Mouse (Mus musculus) ES-E14 (cell line): ENCODE measurements around the gene Tubb4a. TPM values are rescaled to one million over a fixed set of nuclear protein-coding genes. Genes with fewer than 3 reads are reported as not detected.

ENCODE experiments used
- DNase-seq: peaks from one replicate; pipeline ENCODE4 v3.0.0-alpha.2; 2013; ENCODE audit warnings: low read depth, low spot score
- H3K27ac ChIP-seq: 2 replicates; pipeline ENCODE4 v1.5.1; 2012; ENCODE audit warnings: low read depth, mild to moderate bottlenecking, low read length, moderate library complexity, mixed read lengths; ENCODE audit not compliant: poor library complexity, insufficient read depth, severe bottlenecking
- H3K36me3 ChIP-seq: 2 replicates; pipeline ENCODE4 v1.6.1; 2012; ENCODE audit warnings: mild to moderate bottlenecking, low read length, moderate library complexity, mixed read lengths; ENCODE audit not compliant: control insufficient read depth, poor library complexity, insufficient read depth, severe bottlenecking
- H3K4me1 ChIP-seq, 2 experiments: fragments of 150-350 bp in 1 of 2; sonication (generic) in 1 of 2; 2 replicates each; pipeline ENCODE4 v1.6.1; 2012; ENCODE audit warnings: low read length in 2 of 2, mild to moderate bottlenecking in 1 of 2, mixed read lengths in 1 of 2; ENCODE audit not compliant: control insufficient read depth in 2 of 2, insufficient read depth in 2 of 2, poor library complexity in 1 of 2
- H3K4me3 ChIP-seq, 2 experiments: fragments of 150-350 bp in 1 of 2; sonication (generic) in 1 of 2; 2 replicates each; pipeline ENCODE4 v1.5.1; 2012; ENCODE audit warnings: low read length in 2 of 2, low read depth in 1 of 2, mild to moderate bottlenecking in 1 of 2, mixed read lengths in 1 of 2; ENCODE audit not compliant: insufficient read depth in 1 of 2, poor library complexity in 1 of 2, severe bottlenecking in 1 of 2
- H3K9ac ChIP-seq: 2 replicates; pipeline ENCODE4 v1.6.1; 2012; ENCODE audit warnings: low read depth, mild to moderate bottlenecking, low read length, mixed read lengths; ENCODE audit not compliant: poor library complexity, insufficient read depth, severe bottlenecking
- H3K9me3 ChIP-seq: fragments of 150-350 bp; sonication (generic); 2 replicates; pipeline ENCODE4 v1.6.1; 2012; ENCODE audit warnings: low read depth, mild to moderate bottlenecking, low read length; ENCODE audit not compliant: control insufficient read depth, insufficient read depth
- CHD2 ChIP-seq: IDR thresholded peaks from 2 replicates; pipeline ENCODE4 v1.6.1; 2014; ENCODE audit warnings: mild to moderate bottlenecking, low read depth, low read length, inconsistent platforms
- HCFC1 ChIP-seq: IDR thresholded peaks from 2 replicates; pipeline ENCODE4 v1.6.1; 2012; ENCODE audit warnings: low read length, inconsistent platforms, borderline replicate concordance; ENCODE audit not compliant: insufficient read depth
- MAFK ChIP-seq: IDR thresholded peaks from 2 replicates; pipeline ENCODE4 v1.6.1; 2014; ENCODE audit warnings: mild to moderate bottlenecking, low read depth, low read length, inconsistent platforms; ENCODE audit not compliant: insufficient read depth
- ZC3H11A ChIP-seq: IDR thresholded peaks from 2 replicates; pipeline ENCODE4 v1.6.1; 2012; ENCODE audit warnings: low read depth, mild to moderate bottlenecking, inconsistent platforms, low read length, borderline replicate concordance
- ZNF384 ChIP-seq: IDR thresholded peaks from 2 replicates; pipeline ENCODE4 v1.6.1; 2012; ENCODE audit warnings: low read depth, low read length, inconsistent platforms
- in situ Hi-C, 2 experiments: fragments of 600-800 bp; cut with MboI; formaldehyde crosslinking; loops; one replicate each; pipeline ENCODE4 v1.15.1; 2025; ENCODE audit warnings: low sequenced_read_pairs in 2 of 2, inconsistent platforms in 1 of 2; ENCODE audit not compliant: unreplicated experiment in 2 of 2
- total RNA-seq: library from RNA; depleted of rRNA; stranded (reverse); fragments of 300-350 nt; gene quantifications from 2 replicates; pipeline ENCODE4 v1.2.3, GENCODE M21; 2012

The Tubb4a gene
- total RNA-seq, 1 experiment: 0.89 TPM

- Histone ChIP-seq H3K4me3 (no peak overlapping the region), H3K9me3 (no peaks in the 10 kb centered on the region), H3K36me3 (no peaks in the 10 kb centered on the region), H3K9ac (no peak overlapping the region), H3K27ac (no peak overlapping the region), H3K4me1 (peaks cover 0 to 4% of the 10 kb centered on the region in 2 experiments; a peak in 1 of 4 replicates)
- no peak for DNase-seq
- TF ChIP-seq ZC3H11A (no peak), ZNF384 (no peak), CHD2 (no peak), MAFK (no peak)
- in situ Hi-C loops: no loop called here
Measured at GRCm38 (mm10) chr17:57085970-57086757, 1.4 kb downstream of the Tubb4a start.

GRCm38 (mm10) chr17:57082481-57082880 is 5.1 kb downstream of the Tubb4a start:
- H3K9ac ChIP-seq: no peak overlapping the region
- no peak for DNase-seq
- peaks cover 0 to 11% of the 10 kb centered on the region in 2 experiments; a peak in 2 of 4 replicates for H3K4me1 ChIP-seq
- no peaks in the 10 kb centered on the region for H3K36me3 ChIP-seq
- in situ Hi-C loops: no loop called here
- no peak overlapping the region for H3K4me3 ChIP-seq
- TF ChIP-seq ZNF384 (no peak), HCFC1 (no peak), ZC3H11A (no peak)
- no peak overlapping the region for H3K27ac ChIP-seq
- no peaks in the 10 kb centered on the region for H3K9me3 ChIP-seq

- Histone ChIP-seq H3K36me3 (no peaks in the 10 kb centered on the region), H3K4me3 (no peak overlapping the region), H3K27ac (no peak overlapping the region), H3K9me3 (no peaks in the 10 kb centered on the region), H3K9ac (no peak overlapping the region), H3K4me1 (peaks cover 0 to 6% of the 10 kb centered on the region in 2 experiments; a peak in 2 of 4 replicates)
- TF ChIP-seq MAFK: no peak
- no peak for TF ChIP-seq CHD2
- TF ChIP-seq ZNF384: no peak
- TF ChIP-seq HCFC1: no peak
- TF ChIP-seq ZC3H11A: no peak
- in situ Hi-C loops: no loop called here
- DNase-seq: no peak
Measured at GRCm38 (mm10) chr17:57081234-57081842, 6.2 kb downstream of the Tubb4a start.

GRCm38 (mm10) chr17:57079919-57080318 is 7.7 kb downstream of the Tubb4a start:
- no peak for DNase-seq
- H3K27ac ChIP-seq: no peak overlapping the region
- H3K36me3 ChIP-seq: no peaks in the 10 kb centered on the region
- in situ Hi-C loops: no loop called here
- no peaks in the 10 kb centered on the region for H3K9me3 ChIP-seq
- peaks cover 0 to 6% of the 10 kb centered on the region in 2 experiments; a peak in 2 of 4 replicates for H3K4me1 ChIP-seq
- H3K4me3 ChIP-seq: no peak overlapping the region
- no peak for TF ChIP-seq CHD2
- TF ChIP-seq HCFC1: no peak
- no peak for TF ChIP-seq ZNF384
- TF ChIP-seq MAFK: no peak
- no peak for TF ChIP-seq ZC3H11A
- no peak overlapping the region for H3K9ac ChIP-seq
